Mouse (Mus musculus): ENCODE data around the gene Copz1.

DNA sequence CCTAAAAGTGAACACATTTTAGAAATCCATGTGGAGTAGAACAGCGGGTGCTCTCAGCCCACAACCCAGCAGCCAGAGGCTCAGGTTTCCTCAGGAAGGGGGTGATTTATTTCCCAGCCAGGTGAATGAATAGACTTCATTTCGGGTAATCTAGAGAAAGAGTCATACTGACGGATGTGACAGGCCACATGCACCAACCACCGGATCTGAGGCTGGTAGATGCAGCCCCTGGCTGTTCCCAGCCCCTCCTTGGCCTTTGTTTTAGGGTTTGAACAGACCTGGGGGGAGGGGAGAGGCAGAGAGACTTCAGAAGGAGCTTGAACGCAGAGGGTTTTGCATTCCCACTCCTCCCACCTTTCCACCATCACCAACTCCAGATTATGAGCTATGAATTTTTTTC is 23.3 kb downstream of the Copz1 start:
- TF ChIP-seq CTCF (IDR thresholded peaks at IDR 0.05; ENCODE audit: low read depth, low read length), result no peak
- no peak for TF ChIP-seq POLR2A (IDR thresholded peaks at IDR 0.05; ENCODE audit: extremely low read depth, insufficient read depth, low read length)

Data from liver, adult 2 months (tissue).